8 mouse cellular contexts compared by ENCODE assay signal in genomic region chr4:65496463-65496834, GRCm38 (mm10).
DNase-seq lines count a peak whose midpoint lies in the region; ATAC-seq lines count a peak whose summit lies in the region.

No protein-coding gene starts in this region.

- no peak overlapping the region for H3K4me3 ChIP-seq in intestine, embryonic 15.5 days (replicated peaks)

- no peaks in the 10 kb centered on the region for H3K9me3 ChIP-seq in intestine, embryonic 15.5 days

- peak; percentile 20 to 64 for DNase-seq in spleen, postnatal 4 days (ENCODE audit: low spot score in 2 of 2)
- no peak for DNase-seq in spleen, postnatal 14 days (ENCODE audit: low spot score in 2 of 2)
- DNase-seq in embryo, embryonic 9.5 days (ENCODE audit: extremely low spot score) = peak; percentile 86
- DNase-seq in gastrocnemius, postnatal 4 days (ENCODE audit: low spot score in 2 of 2) = peak; percentile 70 to 83
- DNase-seq in left cerebral cortex, adult 8-10 months (ENCODE audit: low spot score in 2 of 2) = peak; percentile 39 to 50
- peak; percentile 54 for DNase-seq in right cerebral cortex, postnatal 25 days

- no peak overlapping the region for H3K9ac ChIP-seq in intestine, embryonic 15.5 days

- no peak overlapping the region for H3K4me2 ChIP-seq in intestine, embryonic 15.5 days (replicated peaks)

- peak; percentile 95 for ATAC-seq in intestine, embryonic 15.5 days
- peak; percentile 27; the same call in 1 of the 2 replicates for ATAC-seq in megakaryocyte, adult 5-6 weeks (ENCODE audit: poor library complexity, severe bottlenecking)

- WGBS in intestine, embryonic 15.5 days = 1% methylated on average over 3 of the region's 3 CpGs

- H3K27ac ChIP-seq in intestine, embryonic 15.5 days = no peak overlapping the region

- H3K36me3 ChIP-seq in intestine, embryonic 15.5 days = no peaks in the 10 kb centered on the region

- H3K27me3 ChIP-seq in intestine, embryonic 15.5 days (replicated peaks) = no peaks in the 10 kb centered on the region

- no peaks in the 10 kb centered on the region for H3K4me1 ChIP-seq in intestine, embryonic 15.5 days (replicated peaks)

Comparison
In these comparisons a context has a peak if more than half of its experiments do, and no peak if none do; other contexts are left out.
1. DNase-seq: peak in spleen, postnatal 4 days (2 of 2), embryo, embryonic 9.5 days (single experiment), gastrocnemius, postnatal 4 days (2 of 2), left cerebral cortex, adult 8-10 months (2 of 2) and right cerebral cortex, postnatal 25 days (single experiment); none in spleen, postnatal 14 days (0 of 2).